Mouse (Mus musculus) CD4-positive, CD25-positive, alpha-beta regulatory T cell, adult 4 months (primary cell): Measurements from ENCODE around the gene Vmn1r94. TPM values are rescaled to one million over a fixed set of nuclear protein-coding genes. Genes with fewer than 3 reads are reported as not detected.
"Not testable (repeated sequence)": the region's sequence is repeated elsewhere in the genome, so short reads cannot be mapped to it uniquely, and the experiment has no call there.

ENCODE experiments used
- ATAC-seq: one replicate; pipeline ENCODE4 v1.8.0; 2017
- polyA plus RNA-seq, 2 experiments: library from polyadenylated mRNA; unstranded; fragments of 100-300 nt; shearing (Covaris generic); gene quantifications; one replicate each; pipeline ENCODE4 v1.2.1; 2017

The Vmn1r94 gene
- not detected for polyA plus RNA-seq

GRCm38 (mm10) chr7:20168277-20168676 lies at the start of gene Vmn1r94:
Gene Vmn1r94, minus strand, starts transcription at chr7:20168377.
- not testable (repeated sequence) for ATAC-seq

GRCm38 (mm10) chr7:20205507-20205906 lies 37.3 kb upstream of the Vmn1r94 start, which contains the start of gene Gm6164:
Gene Gm6164, minus strand, starts transcription at chr7:20205607.
- not testable (repeated sequence) for ATAC-seq

- not testable (repeated sequence) for ATAC-seq
These were observed 25.2 kb upstream of the Vmn1r94 start, which contains the start of gene Vmn1r95 for GRCm38 (mm10) chr7:20193410-20193809. Gene Vmn1r95, plus strand, starts transcription at chr7:20193710.

DNA sequence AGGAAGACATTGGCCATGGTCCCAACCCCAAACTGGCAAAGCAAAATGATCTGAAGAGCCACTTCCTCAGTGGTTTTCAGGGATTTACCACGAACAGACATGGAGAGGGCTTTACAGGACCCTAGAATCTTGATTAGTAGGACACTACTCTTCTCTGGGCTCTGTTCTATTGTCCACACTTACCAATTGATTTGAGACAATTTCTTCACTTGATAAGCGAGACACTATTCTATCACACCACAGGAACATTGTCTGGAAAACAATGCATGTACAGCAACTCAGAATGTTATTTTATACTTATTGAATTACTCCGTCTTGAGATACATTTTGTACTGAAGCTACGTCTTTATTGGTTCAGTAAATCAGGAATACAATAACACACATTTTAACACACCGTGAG lies 29.2 kb downstream of the Vmn1r94 start, which contains the start of gene Vmn1r93:
Gene Vmn1r93, minus strand, starts transcription at position 101 of the 400 bp plus-strand sequence.
- not testable (repeated sequence) for ATAC-seq

DNA sequence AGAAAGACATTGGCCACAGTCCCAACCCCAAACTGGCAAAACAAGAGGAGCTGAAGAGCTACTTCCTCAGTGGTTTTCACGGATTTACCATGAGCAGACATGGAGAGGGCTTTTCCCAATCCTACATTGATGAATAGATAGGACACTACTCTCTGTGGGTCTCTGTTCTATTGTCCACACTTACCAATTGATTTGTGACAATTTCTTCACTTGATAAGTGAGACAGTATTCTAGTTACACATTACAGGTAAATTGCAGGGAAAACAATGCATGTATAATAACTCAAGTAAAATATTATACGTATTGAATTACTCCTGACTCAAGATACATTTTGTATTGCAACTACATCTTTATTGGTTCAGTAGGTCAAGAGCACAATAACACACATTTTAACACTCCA lies 45.7 kb downstream of the Vmn1r94 start, which contains the start of gene Gm16442:
Gene Gm16442, minus strand, starts transcription at position 101 of the 400 bp plus-strand sequence.
- ATAC-seq, result not testable (repeated sequence)

Other genes starting within 250 kb of the Vmn1r94 start
- gene Pvr, start 247.2 kb downstream of the Vmn1r94 start, polyA plus RNA-seq, result 10 to 100 TPM; 22.2 to 24.7 TPM
- 10 to 100 TPM; 11.1 to 17.6 TPM for gene Igsf23, start 217.6 kb downstream of the Vmn1r94 start, polyA plus RNA-seq
- gene Ceacam20, start 203.0 kb downstream of the Vmn1r94 start, polyA plus RNA-seq, result not detected
- not detected for gene Nlrp9b, start 176.9 kb downstream of the Vmn1r94 start, polyA plus RNA-seq
- gene Vmn1r91, start 68.7 kb downstream of the Vmn1r94 start, polyA plus RNA-seq, result not detected
- not detected for gene Gm16442, start 45.8 kb downstream of the Vmn1r94 start, polyA plus RNA-seq
- not detected for gene Vmn1r93, start 29.3 kb downstream of the Vmn1r94 start, polyA plus RNA-seq
- not detected for gene Vmn1r95, start 25.3 kb upstream of the Vmn1r94 start, polyA plus RNA-seq
- not detected for gene Gm6164, start 37.2 kb upstream of the Vmn1r94 start, polyA plus RNA-seq
- not detected for gene Gm4498, start 65.5 kb upstream of the Vmn1r94 start, polyA plus RNA-seq
- gene Gm5890, start 94.5 kb upstream of the Vmn1r94 start, polyA plus RNA-seq, result not detected
- not detected for gene Gm4133, start 165.7 kb upstream of the Vmn1r94 start, polyA plus RNA-seq
- not detected for gene Gm5728, start 207.0 kb upstream of the Vmn1r94 start, polyA plus RNA-seq
- gene Vmn1r100, start 249.6 kb upstream of the Vmn1r94 start, polyA plus RNA-seq, result not detected